Mouse (Mus musculus) lung, adult 2 months (tissue): ENCODE measurements at regions not wholly inside any gene's neighbourhood (a gene's known extent, or its start where the extent isn't known, plus 50 kb on each side); places are given as distances from the start of the nearest gene placed in this dataset.

ENCODE experiments used
- CTCF ChIP-seq: fragments of 200-500 bp; IDR thresholded peaks from 2 replicates; pipeline ENCODE4 v1.5.1; 2011; ENCODE audit warnings: mild to moderate bottlenecking, low read length, control low read depth; ENCODE audit not compliant: insufficient read depth
- POLR2A ChIP-seq: fragments of 200-500 bp; IDR thresholded peaks from 2 replicates; pipeline ENCODE4 v1.6.1; 2011; ENCODE audit warnings: low read depth, mild to moderate bottlenecking, control low read depth, low read length, borderline replicate concordance; ENCODE audit errors: extremely low read depth

- TF ChIP-seq CTCF (no peak), POLR2A (no peak)
Measured at GRCm38 (mm10) chr7:95789424-95789823, 381.6 kb upstream of the Tenm4 start.
